Mouse (Mus musculus) MN1 (cell line): ENCODE results near the gene Zfp692.
"Not testable (repeated sequence)": the region's sequence is repeated elsewhere in the genome, so short reads cannot be mapped to it uniquely, and the experiment has no call there.

Source experiments
- DNase-seq: peaks from one replicate; pipeline ENCODE4 v3.0.0-alpha.2; 2016; ENCODE audit warnings: low spot score

The Zfp692 gene

GRCm38 (mm10) chr11:58354927-58355326 is 48.1 kb downstream of the Zfp692 start:
- DNase-seq: no peak

DNA sequence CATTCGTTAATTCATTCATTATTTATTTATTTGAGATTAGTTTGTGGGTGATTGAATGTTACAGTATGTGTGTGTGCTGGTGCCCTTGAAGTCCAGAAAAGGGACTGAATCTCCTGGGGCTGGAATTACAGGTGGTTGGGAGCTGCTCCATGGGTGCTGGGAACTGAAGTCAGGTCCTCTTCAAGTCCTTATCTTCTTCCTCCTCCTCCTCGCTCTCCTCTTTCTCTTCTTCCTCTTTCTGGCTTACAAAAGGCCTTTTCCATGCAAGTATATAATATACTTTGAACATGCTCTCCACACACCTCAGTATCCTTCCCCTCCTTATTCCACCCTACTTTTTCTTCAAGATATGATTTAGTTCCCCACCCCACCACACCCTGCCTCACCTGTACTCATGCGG is 50.2 kb downstream of the Zfp692 start:
- no peak for DNase-seq

DNA sequence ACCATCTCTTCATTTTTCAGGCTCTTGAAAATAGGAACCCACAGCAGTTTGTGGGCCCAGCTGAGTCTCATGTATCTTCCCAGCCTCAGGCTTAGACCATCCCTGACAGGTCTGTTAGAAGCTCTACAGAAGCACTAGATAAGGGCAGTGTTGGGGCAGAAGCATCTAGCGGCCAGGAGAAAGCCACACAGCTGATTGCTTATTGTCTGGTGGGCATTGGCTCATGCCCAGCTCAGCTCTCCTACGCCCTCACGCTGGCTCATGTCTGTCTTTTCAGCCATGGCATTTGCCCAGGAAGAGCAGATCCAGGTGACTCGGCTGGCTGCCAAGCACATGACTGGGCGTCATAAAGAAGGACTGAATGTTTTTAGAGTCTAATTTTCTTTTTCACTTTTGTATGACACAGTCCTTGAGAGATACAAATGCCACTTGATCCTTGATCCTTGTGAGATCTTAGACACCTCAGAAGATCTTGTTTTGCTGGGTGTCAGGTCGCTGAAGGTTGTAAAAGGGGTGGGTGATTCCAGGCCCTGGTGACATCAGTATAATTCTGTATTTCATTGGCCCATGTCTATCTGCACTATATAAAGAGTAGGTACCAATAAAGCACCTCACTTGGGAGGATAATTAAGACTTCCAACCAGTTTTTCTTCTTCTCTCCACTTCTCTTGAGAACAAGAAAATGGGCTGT is 51.1 kb downstream of the Zfp692 start:
- no peak for DNase-seq

- not testable (repeated sequence) for DNase-seq
Observed at GRCm38 (mm10) chr11:58362562-58362961, 55.7 kb downstream of the Zfp692 start.
